Mouse (Mus musculus) stomach, embryonic 16.5 days (tissue): ENCODE results near the gene Pparg. TPM values are rescaled to one million over a fixed set of nuclear protein-coding genes. Genes with fewer than 3 reads are reported as not detected.
A peak's percentile ranks its signal among the peaks of the same experiment; 100 is the strongest.

Experiments
- ATAC-seq: fragments of 200-750 bp; cut with Nextera tagmentation; 2 replicates; pipeline ENCODE4 v1.8.0; 2017; ENCODE audit warnings: moderate number of reproducible peaks, moderate TSS enrichment; ENCODE audit not compliant: insufficient read depth, low FRiP score
- H3K27ac ChIP-seq: fragments of 300-500 bp; sonication (generic); 2 replicates; pipeline ENCODE4 v1.5.1; 2014; ENCODE audit warnings: low read length
- H3K27me3 ChIP-seq: fragments of 300-500 bp; sonication (generic); 2 replicates; pipeline ENCODE4 v1.6.1; 2014; ENCODE audit warnings: low read length, control low read depth, mixed read lengths; ENCODE audit not compliant: control insufficient read depth, insufficient read depth
- H3K36me3 ChIP-seq: fragments of 300-500 bp; sonication (generic); 2 replicates; pipeline ENCODE4 v1.6.1; 2014; ENCODE audit warnings: low read length; ENCODE audit not compliant: control insufficient read depth, insufficient read depth
- H3K4me1 ChIP-seq: fragments of 300-500 bp; sonication (generic); 2 replicates; pipeline ENCODE4 v1.6.1; 2014; ENCODE audit warnings: low read length, control low read depth, mixed read lengths; ENCODE audit not compliant: control insufficient read depth, insufficient read depth
- H3K4me2 ChIP-seq: fragments of 300-500 bp; sonication (generic); 2 replicates; pipeline ENCODE4 v1.6.1; 2014; ENCODE audit warnings: low read depth, low read length, mixed read lengths
- H3K4me3 ChIP-seq: fragments of 300-500 bp; sonication (generic); replicated peaks from 2 replicates; pipeline ENCODE4 v1.5.1; 2014; ENCODE audit warnings: mild to moderate bottlenecking, low read length
- H3K9ac ChIP-seq: fragments of 300-500 bp; sonication (generic); 2 replicates; pipeline ENCODE4 v1.6.1; 2014; ENCODE audit warnings: low read length
- H3K9me3 ChIP-seq: fragments of 300-500 bp; sonication (generic); replicated peaks from 2 replicates; pipeline ENCODE4 v1.6.1; 2016; ENCODE audit warnings: low read length, control low read depth; ENCODE audit not compliant: control insufficient read depth
- WGBS: fragments of 180-500 bp; shearing (Covaris S2); extraction: QIAGEN DNeasy Blood & Tissue Kit; methylation state at CpG from one replicate; pipeline ENCODE4 v1.1.7; 2014; 5-methylcytosine and 5-hydroxymethylcytosine counted together
- polyA plus RNA-seq: library from polyadenylated mRNA; unstranded; fragments of >200 nt; fragmentation: Nextera tagmentation; extraction: Ambion mirVana; gene quantifications from 2 replicates; pipeline ENCODE4 v1.2.1, GENCODE M21; 2015

Gene Pparg
- polyA plus RNA-seq, 1 experiment from 2014 or later, result 18.2 TPM

GRCm38 (mm10) chr6:115320927-115321714, 39.6 kb upstream of the Pparg start:
- no peak for ATAC-seq
- H3K27ac ChIP-seq, result no peak overlapping the region
- no peak overlapping the region for H3K9ac ChIP-seq
- WGBS, result 77% methylated on average over 8 of the region's 8 CpGs
- H3K9me3 ChIP-seq, result no peaks in the 10 kb centered on the region
- no peak overlapping the region for H3K4me2 ChIP-seq
- H3K4me3 ChIP-seq, result no peak overlapping the region
- no peaks in the 10 kb centered on the region for H3K36me3 ChIP-seq
- peaks cover 14% of the 10 kb centered on the region for H3K4me1 ChIP-seq
- H3K27me3 ChIP-seq, result no peaks in the 10 kb centered on the region

GRCm38 (mm10) chr6:115321883-115322351, 38.8 kb upstream of the Pparg start:
- Histone ChIP-seq H3K36me3 (no peaks in the 10 kb centered on the region), H3K4me2 (no peak overlapping the region), H3K9ac (no peak overlapping the region), H3K27ac (no peak overlapping the region), H3K4me1 (peaks cover 11% of the 10 kb centered on the region), H3K9me3 (no peaks in the 10 kb centered on the region), H3K27me3 (no peaks in the 10 kb centered on the region), H3K4me3 (no peak overlapping the region)
- 66% methylated on average over 6 of the region's 6 CpGs for whole genome bisulfite sequencing
- ATAC-seq, result no peak

- Histone ChIP-seq H3K27ac (no peak overlapping the region), H3K27me3 (no peaks in the 10 kb centered on the region), H3K36me3 (no peaks in the 10 kb centered on the region), H3K4me3 (no peak overlapping the region), H3K9me3 (0 out of 2 replicates have a peak, but pooled peaks cover 2% of the 10 kb centered on the region), H3K4me2 (no peak overlapping the region), H3K9ac (no peak overlapping the region), H3K4me1 (peaks cover 6% of the 10 kb centered on the region)
- ATAC-seq, result no peak
- 87% methylated on average over 5 of the region's 5 CpGs for WGBS
Observed at GRCm38 (mm10) chr6:115322956-115323355, 37.8 kb upstream of the Pparg start.

- ATAC-seq, result no peak
- Histone ChIP-seq H3K36me3 (no peaks in the 10 kb centered on the region), H3K27me3 (no peaks in the 10 kb centered on the region), H3K4me3 (no peak overlapping the region), H3K4me1 (peaks cover 5% of the 10 kb centered on the region; the same call in 1 of the 2 replicates), H3K4me2 (no peak overlapping the region), H3K9me3 (0 out of 2 replicates have a peak, but pooled peaks cover 5% of the 10 kb centered on the region), H3K9ac (no peak overlapping the region), H3K27ac (no peak overlapping the region)
Observed at GRCm38 (mm10) chr6:115330964-115331363, 29.8 kb upstream of the Pparg start.

- H3K27ac ChIP-seq, result no peak overlapping the region
- no peak for ATAC-seq
- H3K4me2 ChIP-seq, result no peak overlapping the region
- H3K9me3 ChIP-seq, result 0 out of 2 replicates have a peak, but pooled peaks cover under 1% of the 10 kb centered on the region
- H3K9ac ChIP-seq, result no peak overlapping the region
- peaks cover 5% of the 10 kb centered on the region; the same call in 1 of the 2 replicates for H3K4me1 ChIP-seq
- WGBS, result 34% methylated on average over 2 of the region's 2 CpGs
- no peak overlapping the region for H3K4me3 ChIP-seq
- H3K36me3 ChIP-seq, result no peaks in the 10 kb centered on the region
- no peaks in the 10 kb centered on the region for H3K27me3 ChIP-seq
Observed at GRCm38 (mm10) chr6:115333099-115333694, 27.6 kb upstream of the Pparg start.

- Histone ChIP-seq H3K4me2 (no peak overlapping the region), H3K9me3 (no peaks in the 10 kb centered on the region), H3K4me3 (no peak overlapping the region), H3K4me1 (peaks cover 5% of the 10 kb centered on the region; the same call in 1 of the 2 replicates), H3K36me3 (no peaks in the 10 kb centered on the region), H3K27me3 (no peaks in the 10 kb centered on the region), H3K9ac (no peak overlapping the region), H3K27ac (no peak overlapping the region)
- no peak for ATAC-seq
- WGBS, result 32% methylated on average over 6 of the region's 6 CpGs
Observed at GRCm38 (mm10) chr6:115335536-115335935, 25.2 kb upstream of the Pparg start.

GRCm38 (mm10) chr6:115340084-115340483, 20.7 kb upstream of the Pparg start:
- ATAC-seq, result no peak
- no peak overlapping the region for H3K27ac ChIP-seq
- no peaks in the 10 kb centered on the region for H3K9me3 ChIP-seq
- no peaks in the 10 kb centered on the region for H3K36me3 ChIP-seq
- no peak overlapping the region for H3K4me3 ChIP-seq
- H3K4me1 ChIP-seq, result peaks cover 12% of the 10 kb centered on the region
- H3K27me3 ChIP-seq, result no peaks in the 10 kb centered on the region
- no peak overlapping the region for H3K4me2 ChIP-seq
- H3K9ac ChIP-seq, result no peak overlapping the region
- 73% methylated on average over 2 of the region's 2 CpGs for WGBS

GRCm38 (mm10) chr6:115343096-115343495, 17.7 kb upstream of the Pparg start:
- Histone ChIP-seq H3K4me3 (no peak overlapping the region), H3K4me1 (peaks cover 10% of the 10 kb centered on the region), H3K4me2 (no peak overlapping the region), H3K27ac (no peak overlapping the region), H3K27me3 (no peaks in the 10 kb centered on the region), H3K9ac (no peak overlapping the region), H3K36me3 (no peaks in the 10 kb centered on the region), H3K9me3 (no peaks in the 10 kb centered on the region)
- no peak for ATAC-seq
- WGBS, result 56% methylated on average over 4 of the region's 4 CpGs

GRCm38 (mm10) chr6:115343570-115343969, 17.2 kb upstream of the Pparg start:
- no peak overlapping the region for H3K27ac ChIP-seq
- H3K4me3 ChIP-seq, result no peak overlapping the region
- H3K4me1 ChIP-seq, result peaks cover 10% of the 10 kb centered on the region
- WGBS, result 43% methylated on average over 5 of the region's 5 CpGs
- no peaks in the 10 kb centered on the region for H3K9me3 ChIP-seq
- no peak for ATAC-seq
- no peaks in the 10 kb centered on the region for H3K36me3 ChIP-seq
- no peak overlapping the region for H3K9ac ChIP-seq
- H3K27me3 ChIP-seq, result no peaks in the 10 kb centered on the region
- 0 out of 2 replicates have a peak overlapping the region, but pooled peaks have one; percentile 21 for H3K4me2 ChIP-seq
